Mouse (Mus musculus) spleen, adult 18-20 months (tissue): ENCODE results near the gene Il1a.

Experiments used
- DNase-seq, 2 experiments: peaks; one replicate each; pipeline ENCODE4 v3.0.0; 2022; ENCODE audit warnings: mixed read lengths in 2 of 2

Gene Il1a

DNA sequence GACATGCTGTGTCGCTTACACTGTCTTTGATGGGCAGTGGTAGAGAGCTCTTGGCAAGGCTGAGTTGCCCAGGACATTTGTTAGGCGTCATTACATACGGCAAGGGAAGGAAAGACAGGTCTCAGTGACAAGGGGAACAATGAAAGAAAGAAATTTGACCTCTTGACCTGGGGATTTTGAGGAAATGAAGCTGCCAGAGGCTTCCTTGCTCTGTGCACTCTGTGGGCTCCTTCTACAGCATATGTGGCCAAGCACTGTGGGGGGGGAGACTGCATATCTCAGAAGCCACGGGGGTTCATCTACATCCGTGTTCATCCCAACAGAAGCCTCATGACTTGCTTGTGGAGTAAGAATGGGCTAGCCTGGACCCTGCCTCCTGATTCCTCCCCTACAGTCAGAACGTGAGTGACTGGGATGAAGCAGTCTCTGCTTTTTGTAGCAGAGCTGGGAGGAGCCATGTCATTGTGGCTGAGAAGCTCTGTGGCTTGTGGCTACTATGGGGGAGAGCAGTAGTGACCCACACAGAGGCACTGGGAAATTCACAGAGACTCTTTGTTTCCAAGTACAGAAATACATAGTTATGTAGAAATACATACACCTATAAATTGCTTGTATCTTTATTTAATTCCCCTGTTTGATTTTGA, 48.5 kb downstream of the Il1a start:
- DNase-seq = no peak

DNA sequence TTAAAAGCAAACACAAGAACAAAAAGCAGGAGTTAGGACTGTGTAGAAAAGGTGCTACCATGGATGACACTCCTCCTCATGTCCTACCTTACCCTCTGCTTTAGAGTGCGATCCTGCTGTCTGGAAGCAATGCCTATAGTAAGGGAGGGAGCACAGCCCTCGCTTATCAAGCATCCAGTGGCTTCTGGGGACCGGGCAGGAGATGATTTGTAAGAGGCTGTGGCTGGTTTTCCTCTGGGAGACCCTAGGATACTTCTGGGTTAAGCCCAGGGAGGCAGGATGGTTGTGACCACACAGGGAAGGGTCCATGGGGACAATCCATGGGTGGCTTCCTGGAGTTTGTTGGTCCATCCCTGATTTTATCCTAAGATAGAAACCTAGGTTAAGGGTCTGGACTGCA, 49.1 kb downstream of the Il1a start:
- no peak for DNase-seq

DNA sequence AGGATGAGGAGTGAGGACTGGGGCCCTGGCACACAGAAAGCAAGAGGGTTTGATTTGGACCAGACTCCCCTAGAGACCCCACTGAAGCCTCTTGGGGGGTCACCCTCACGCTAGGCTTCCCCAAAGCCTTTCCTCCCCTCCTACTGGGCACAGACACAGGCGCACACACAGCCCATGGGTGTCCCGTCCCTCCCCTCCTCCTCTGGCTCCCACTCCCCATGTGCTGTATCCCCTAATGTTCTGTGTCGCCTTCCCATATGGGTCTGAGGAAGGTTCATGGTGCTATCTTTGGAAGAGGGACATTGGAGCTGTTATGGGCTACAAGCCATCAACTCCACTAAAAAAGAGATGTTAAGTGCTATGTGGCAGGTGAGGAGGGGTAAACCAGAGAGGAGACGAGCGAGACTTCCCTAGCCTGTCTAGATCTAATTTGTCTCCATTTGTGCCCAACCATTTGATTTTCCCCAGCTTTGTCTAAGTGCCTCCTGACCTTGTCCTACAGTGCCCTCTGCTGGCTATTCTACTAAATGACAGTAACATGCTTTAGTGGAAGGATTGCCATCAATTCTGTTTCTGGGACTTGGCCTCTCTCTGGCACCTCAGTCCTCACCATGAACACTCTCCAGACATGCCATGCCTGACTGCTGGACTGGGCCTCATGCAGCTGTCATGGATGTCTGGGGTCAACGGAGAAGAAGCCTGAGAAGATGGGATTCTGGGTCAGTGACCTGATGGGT, 51.1 kb downstream of the Il1a start:
- DNase-seq = peak in 1 of 2 experiments; percentile 53

DNA sequence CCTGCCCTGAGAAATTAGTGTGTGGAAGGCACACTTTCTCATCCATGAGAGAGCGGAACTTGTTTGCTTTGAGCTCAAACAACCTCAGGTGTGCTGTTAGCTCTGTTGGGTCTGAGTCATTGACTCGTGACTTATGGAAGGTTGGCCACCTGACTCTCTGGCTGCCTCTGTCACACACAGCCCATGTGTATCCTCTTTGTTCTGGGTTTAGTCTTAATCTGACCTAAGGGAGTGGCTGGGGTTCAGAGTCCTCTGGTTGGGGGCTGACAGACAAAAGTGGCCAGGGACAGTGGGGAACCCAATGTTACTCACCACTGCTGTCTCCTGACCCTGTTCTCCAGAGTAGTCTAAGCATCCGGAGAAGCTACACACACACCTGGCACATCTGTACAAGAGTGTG, 51.7 kb downstream of the Il1a start:
- DNase-seq = no peak

DNA sequence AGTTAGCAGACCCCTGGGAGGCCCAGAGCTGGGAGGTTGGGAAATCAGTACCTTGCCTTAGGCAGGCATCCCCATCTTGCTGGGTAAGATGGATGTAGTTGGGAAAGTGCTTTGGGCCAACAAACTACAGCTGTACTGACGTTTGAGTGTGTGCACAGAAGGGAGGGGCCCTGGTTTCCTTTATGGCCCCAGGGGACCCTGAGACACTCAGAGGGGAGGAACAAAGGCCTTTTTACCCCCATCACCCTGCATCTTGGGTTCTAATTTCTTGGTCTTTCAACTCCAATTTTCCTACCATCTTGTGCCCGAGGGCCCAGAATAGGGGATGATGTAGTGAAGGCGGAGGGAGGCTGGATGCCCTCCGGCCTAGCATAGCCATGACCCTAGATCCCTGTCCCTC, 53.8 kb downstream of the Il1a start:
- peak; percentile 26 to 34 for DNase-seq

DNA sequence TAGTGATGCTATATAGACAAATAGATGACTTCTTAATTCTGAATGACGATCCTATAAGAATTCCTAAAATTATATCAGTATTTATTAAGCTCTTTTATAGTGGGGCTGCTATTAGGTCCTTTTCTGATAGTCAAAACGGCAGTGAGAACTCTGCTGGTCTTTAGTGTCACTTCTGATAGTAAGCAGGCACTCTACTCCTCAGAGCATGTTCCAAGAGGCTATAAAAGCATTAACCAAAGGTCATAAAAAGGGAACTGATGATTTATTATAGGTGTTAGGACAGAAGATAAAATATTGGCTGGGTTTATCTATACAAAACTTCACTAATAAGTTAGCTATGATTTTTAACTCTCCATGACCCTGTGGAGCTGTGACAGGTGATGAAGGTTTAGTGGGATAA, 55.7 kb downstream of the Il1a start:
- DNase-seq = no peak

DNA sequence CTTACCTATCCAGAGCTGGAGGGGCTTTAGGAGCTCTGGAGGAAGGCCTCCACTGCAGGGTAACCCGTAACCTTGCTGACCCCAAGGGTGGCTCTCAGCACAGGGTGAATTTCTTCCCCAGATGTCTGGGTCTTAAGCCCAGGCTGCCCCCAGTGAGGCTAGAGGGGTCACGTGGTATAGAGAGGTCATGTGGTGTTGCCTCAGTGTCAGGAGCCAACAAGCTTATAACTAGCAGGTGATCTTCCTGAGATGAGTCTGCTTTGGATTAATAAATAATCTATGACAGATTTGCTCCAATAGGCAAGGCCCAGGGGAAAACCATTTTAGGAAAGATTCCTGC, 56.2 kb downstream of the Il1a start:
- DNase-seq = no peak

DNA sequence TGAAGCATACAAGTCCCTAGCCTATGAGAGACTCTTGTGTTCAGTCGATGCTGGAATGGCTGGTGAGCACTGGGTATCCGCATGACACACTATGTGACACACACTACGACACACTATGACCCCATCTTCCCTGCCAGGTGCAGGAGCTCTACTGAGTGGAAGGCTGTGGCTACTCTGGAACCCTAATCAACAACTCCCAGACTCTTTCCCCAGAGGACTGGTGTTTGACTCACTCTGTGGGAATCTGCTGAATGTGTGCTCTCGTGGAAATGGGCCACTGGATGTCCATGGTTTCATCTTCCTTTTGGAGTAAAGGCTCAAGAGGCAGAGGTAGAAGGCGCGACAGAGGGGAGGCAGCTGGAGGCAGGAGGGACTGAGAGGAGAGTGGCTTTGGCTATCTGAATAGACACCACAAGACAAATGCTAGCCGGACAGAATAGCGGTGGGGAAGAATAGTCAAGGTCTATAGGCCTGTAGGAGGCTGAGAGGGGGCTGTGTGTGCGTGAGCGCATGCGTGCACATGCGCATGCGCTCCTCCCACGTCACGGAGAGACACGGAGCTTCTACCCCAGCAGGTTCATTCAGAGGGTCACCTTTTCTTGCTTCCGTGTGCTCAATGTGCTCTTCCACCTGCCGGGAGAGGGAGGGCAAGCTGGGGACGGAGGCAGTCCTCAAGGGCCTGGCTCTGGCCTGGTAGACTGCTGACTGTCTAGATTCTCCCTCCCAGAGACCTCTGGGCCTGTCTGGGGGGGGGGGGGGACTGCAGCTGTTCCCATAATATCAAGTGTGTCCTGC, 56.7 kb downstream of the Il1a start:
- DNase-seq = no peak
